Mouse (Mus musculus) liver, embryonic 12.5 days (tissue): ENCODE results near the gene Dcaf7. TPM values are rescaled to one million over a fixed set of nuclear protein-coding genes. Genes with fewer than 3 reads are reported as not detected.
"Not testable (repeated sequence)": the region's sequence is repeated elsewhere in the genome, so short reads cannot be mapped to it uniquely, and the experiment has no call there.

Experiments used
- ATAC-seq: fragments of 200-750 bp; cut with Nextera tagmentation; 2 replicates; pipeline ENCODE4 v1.8.0; 2017; ENCODE audit warnings: moderate number of reproducible peaks, mild to moderate bottlenecking, moderate library complexity
- H3K27ac ChIP-seq: fragments of 300-500 bp; sonication (generic); 2 replicates; pipeline ENCODE4 v1.5.1; 2016; ENCODE audit warnings: mild to moderate bottlenecking
- H3K27me3 ChIP-seq: fragments of 300-500 bp; sonication (generic); replicated peaks from 2 replicates; pipeline ENCODE4 v1.6.1; 2016; ENCODE audit warnings: mild to moderate bottlenecking, moderate library complexity
- H3K36me3 ChIP-seq: fragments of 300-500 bp; sonication (generic); 2 replicates; pipeline ENCODE4 v1.6.1; 2016; ENCODE audit warnings: mild to moderate bottlenecking, moderate library complexity
- H3K4me1 ChIP-seq: fragments of 300-500 bp; sonication (generic); 2 replicates; pipeline ENCODE4 v1.6.1; 2016
- H3K4me2 ChIP-seq: fragments of 300-500 bp; sonication (generic); 2 replicates; pipeline ENCODE4 v1.6.1; 2016; ENCODE audit warnings: mild to moderate bottlenecking, moderate library complexity
- H3K4me3 ChIP-seq: fragments of 300-500 bp; sonication (generic); 2 replicates; pipeline ENCODE4 v1.5.1; 2016; ENCODE audit warnings: mild to moderate bottlenecking, moderate library complexity
- H3K9ac ChIP-seq: fragments of 300-500 bp; sonication (generic); 2 replicates; pipeline ENCODE4 v1.6.1; 2016; ENCODE audit warnings: mild to moderate bottlenecking, moderate library complexity
- H3K9me3 ChIP-seq: fragments of 300-500 bp; sonication (generic); replicated peaks from 2 replicates; pipeline ENCODE4 v1.6.1; 2016; ENCODE audit warnings: mild to moderate bottlenecking, moderate library complexity
- WGBS: fragments of 180-500 bp; shearing (Covaris S2); methylation state at CpG from one replicate; pipeline ENCODE4 v1.1.7; 2016; ENCODE audit not compliant: insufficient replicate concordance; 5-methylcytosine and 5-hydroxymethylcytosine counted together
- polyA plus RNA-seq: library from polyadenylated mRNA; unstranded; fragments of >200 nt; fragmentation: Nextera tagmentation; extraction: Ambion mirVana; gene quantifications from 2 replicates; pipeline ENCODE4 v1.2.1, GENCODE M21; 2016

Gene Dcaf7
- polyA plus RNA-seq, 1 experiment from 2014 or later = 41.5 TPM

DNA sequence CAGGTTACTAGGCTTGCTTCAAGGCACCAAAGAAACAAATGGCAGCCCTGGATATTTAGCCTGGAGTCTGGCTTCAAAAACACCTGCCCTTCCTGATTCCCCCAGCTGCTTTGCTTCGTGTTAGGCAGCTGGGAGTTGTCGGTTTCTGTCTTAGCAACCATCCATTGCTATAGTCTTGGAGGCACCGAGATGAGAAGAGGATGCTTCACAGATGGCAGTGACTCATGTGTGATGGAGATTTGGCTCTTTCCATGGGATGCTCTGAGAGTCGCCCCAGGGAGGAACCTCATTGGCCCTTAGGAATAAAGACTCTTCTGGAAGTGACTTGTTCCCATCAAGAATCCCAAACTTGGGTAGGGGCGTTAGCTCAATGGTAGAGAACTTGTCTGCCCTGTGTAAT is 20.2 kb upstream of the Dcaf7 start:
- H3K9me3 ChIP-seq = no peaks in the 10 kb centered on the region
- H3K27me3 ChIP-seq = peaks cover 96% of the 10 kb centered on the region
- no peak overlapping the region for H3K9ac ChIP-seq
- ATAC-seq = no peak
- H3K4me3 ChIP-seq = no peak overlapping the region
- no peak overlapping the region for H3K4me2 ChIP-seq
- peaks cover 3% of the 10 kb centered on the region; the same call in 1 of the 2 replicates for H3K4me1 ChIP-seq
- WGBS = 60% methylated on average over 5 of the region's 5 CpGs
- H3K27ac ChIP-seq = no peak overlapping the region
- no peaks in the 10 kb centered on the region for H3K36me3 ChIP-seq

DNA sequence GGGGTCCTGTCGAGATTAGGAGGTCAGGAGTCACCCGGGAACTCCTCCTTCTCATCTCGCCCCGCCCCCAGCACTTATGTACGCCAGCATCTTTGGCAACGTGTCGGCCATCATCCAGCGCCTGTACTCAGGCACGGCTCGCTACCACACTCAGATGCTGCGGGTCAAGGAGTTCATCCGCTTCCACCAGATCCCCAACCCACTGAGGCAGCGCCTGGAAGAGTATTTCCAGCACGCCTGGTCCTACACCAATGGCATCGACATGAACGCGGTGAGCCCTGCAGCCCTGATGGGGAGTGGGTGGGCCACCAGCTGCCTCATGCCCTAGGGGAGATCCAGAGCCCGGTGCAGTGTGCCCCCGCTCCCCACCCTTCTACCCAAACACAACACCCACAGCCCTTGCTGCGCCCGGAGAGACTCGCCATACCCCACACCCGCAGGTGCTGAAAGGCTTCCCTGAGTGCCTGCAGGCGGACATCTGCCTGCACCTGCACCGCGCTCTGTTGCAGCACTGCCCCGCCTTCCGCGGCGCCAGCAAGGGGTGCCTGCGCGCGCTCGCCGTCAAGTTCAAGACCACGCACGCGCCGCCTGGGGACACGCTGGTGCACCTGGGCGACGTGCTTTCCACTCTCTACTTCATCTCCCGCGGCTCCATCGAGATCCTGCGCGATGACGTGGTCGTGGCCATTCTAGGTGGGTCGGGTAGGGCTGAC is 16.5 kb upstream of the Dcaf7 start:
- H3K9ac ChIP-seq = no peak overlapping the region
- 3% methylated on average over 50 of the region's 50 CpGs for WGBS
- peak overlapping the region; percentile 24 for H3K4me2 ChIP-seq
- ATAC-seq = no peak
- no peak overlapping the region for H3K4me3 ChIP-seq
- H3K4me1 ChIP-seq = peaks cover 3% of the 10 kb centered on the region; the same call in 1 of the 2 replicates
- no peak overlapping the region for H3K27ac ChIP-seq
- no peaks in the 10 kb centered on the region for H3K9me3 ChIP-seq
- peaks cover 96% of the 10 kb centered on the region for H3K27me3 ChIP-seq
- no peaks in the 10 kb centered on the region for H3K36me3 ChIP-seq

DNA sequence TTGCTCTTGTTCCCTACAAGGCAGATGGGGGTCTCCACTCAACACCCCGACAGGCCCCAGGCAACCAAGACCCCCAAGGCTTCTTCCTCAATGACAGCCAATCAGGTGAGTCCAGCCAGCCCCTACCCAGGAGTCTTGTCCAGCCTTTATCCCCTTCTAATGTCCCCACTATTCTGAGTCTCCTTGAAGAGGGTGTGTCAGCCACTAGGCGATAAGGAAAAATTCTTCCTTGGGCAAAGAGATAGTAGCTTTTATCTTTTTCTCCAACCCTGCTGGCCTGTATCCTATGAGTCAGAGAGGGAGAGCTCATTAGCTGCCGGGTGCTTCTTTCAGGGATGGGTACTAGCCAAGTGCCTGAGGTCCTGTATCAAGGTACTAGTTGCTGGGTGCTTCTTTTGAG is 10.9 kb upstream of the Dcaf7 start:
- H3K4me1 ChIP-seq = peaks cover 20% of the 10 kb centered on the region
- H3K9ac ChIP-seq = no peak overlapping the region
- H3K27ac ChIP-seq = no peak overlapping the region
- H3K4me2 ChIP-seq = no peak overlapping the region
- peaks cover 13% of the 10 kb centered on the region for H3K36me3 ChIP-seq
- H3K27me3 ChIP-seq = peaks cover 48% of the 10 kb centered on the region
- H3K4me3 ChIP-seq = no peak overlapping the region
- WGBS = 26% methylated on average over 3 of the region's 3 CpGs
- peak; percentile 69 for ATAC-seq
- H3K9me3 ChIP-seq = no peaks in the 10 kb centered on the region

DNA sequence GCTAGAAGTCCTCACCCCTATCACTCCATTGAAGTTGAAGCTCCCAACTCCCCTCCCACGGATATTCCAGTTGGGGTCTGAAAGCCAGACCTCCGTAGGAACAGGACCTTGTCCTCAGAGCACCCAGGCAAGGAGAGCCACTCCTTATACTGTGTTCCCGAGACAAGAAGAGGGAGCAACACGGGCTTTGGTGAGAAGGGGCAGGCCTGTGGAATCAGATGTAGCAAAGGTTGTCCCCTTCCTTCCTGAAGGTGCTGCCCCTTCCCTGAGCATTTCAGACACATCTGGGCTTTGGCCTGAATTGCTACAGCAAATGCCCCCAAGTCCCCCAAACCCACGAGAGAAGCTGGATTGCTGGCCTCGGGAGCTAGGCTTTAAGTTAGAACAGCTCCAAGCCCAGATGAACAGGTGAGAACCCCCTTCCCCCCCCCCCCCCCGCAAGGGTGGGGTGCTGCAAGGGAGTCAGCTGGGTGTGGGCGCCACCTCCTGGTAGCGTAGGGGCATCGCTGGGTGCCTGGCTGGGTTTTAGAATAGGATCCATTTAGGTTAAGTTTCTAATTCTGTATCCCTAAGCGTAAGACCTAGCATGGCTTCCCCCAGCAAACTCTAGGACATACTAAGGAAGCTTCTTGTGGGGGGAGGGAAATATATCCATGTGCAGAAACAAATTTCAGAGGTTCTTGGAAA is 10.1 kb upstream of the Dcaf7 start:
- H3K9me3 ChIP-seq = no peaks in the 10 kb centered on the region
- no peak overlapping the region for H3K27ac ChIP-seq
- H3K36me3 ChIP-seq = peaks cover 13% of the 10 kb centered on the region
- 31% methylated on average over 11 of the region's 11 CpGs for WGBS
- peak overlapping the region; percentile 15; the same call in 1 of the 2 replicates for H3K4me2 ChIP-seq
- H3K4me1 ChIP-seq = peaks cover 20% of the 10 kb centered on the region
- H3K4me3 ChIP-seq = no peak overlapping the region
- ATAC-seq = 0 out of 2 replicates have a peak, but pooled peaks have one; percentile 35
- H3K27me3 ChIP-seq = peaks cover 39% of the 10 kb centered on the region
- H3K9ac ChIP-seq = no peak overlapping the region

DNA sequence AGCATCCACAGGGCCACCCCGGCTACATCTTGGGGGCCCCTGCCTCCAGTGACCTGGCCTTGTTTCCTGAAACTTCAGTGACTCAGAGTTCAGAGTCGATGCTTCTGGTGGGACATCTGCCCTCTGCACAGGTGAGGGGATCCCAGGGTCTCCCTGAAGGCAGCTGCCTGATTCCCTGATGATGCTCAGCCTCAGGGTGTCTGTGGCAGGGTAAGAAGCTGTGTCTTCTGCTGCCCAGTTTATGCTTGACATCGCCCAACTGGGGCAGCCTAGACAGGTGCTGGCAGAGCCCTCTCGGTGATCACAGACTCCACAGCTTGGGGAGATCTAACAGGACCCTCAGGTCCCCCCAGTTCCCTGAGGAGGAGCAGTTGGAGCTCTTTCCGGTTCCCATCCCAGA is 9.1 kb upstream of the Dcaf7 start:
- H3K9me3 ChIP-seq = no peaks in the 10 kb centered on the region
- H3K4me3 ChIP-seq = no peak overlapping the region
- 83% methylated on average over 5 of the region's 5 CpGs for WGBS
- peaks cover 13% of the 10 kb centered on the region for H3K36me3 ChIP-seq
- no peak overlapping the region for H3K4me2 ChIP-seq
- peak; percentile 35; the same call in 1 of the 2 replicates for ATAC-seq
- H3K4me1 ChIP-seq = peaks cover 20% of the 10 kb centered on the region
- peaks cover 29% of the 10 kb centered on the region for H3K27me3 ChIP-seq
- no peak overlapping the region for H3K27ac ChIP-seq
- H3K9ac ChIP-seq = no peak overlapping the region

DNA sequence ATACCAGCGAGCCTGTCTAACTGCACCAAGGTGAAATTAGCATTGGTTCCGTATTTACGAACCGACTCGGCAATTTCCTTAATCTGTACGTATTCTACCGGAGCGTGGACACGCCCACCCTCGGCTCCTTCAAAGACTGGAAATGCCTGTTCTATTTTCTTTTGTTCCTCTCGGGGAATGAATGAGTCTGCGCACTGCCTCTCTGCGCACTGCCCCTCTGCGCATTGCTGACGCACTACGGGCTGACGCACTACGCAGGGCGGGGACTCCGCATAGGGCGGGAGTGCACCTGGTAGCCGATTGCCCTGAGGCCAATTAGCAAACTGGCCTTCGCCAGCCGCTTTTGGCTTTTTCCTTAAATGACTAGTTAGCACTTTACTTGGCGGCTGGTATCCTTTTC is 4.6 kb upstream of the Dcaf7 start:
- WGBS = 47% methylated on average over 12 of the region's 25 CpGs
- peak overlapping the region; percentile 62 for H3K4me3 ChIP-seq
- peak overlapping the region; percentile 61; the same call in 1 of the 2 replicates for H3K9ac ChIP-seq
- H3K4me1 ChIP-seq = peaks cover 30% of the 10 kb centered on the region
- peak overlapping the region; percentile 58; the same call in 1 of the 2 replicates for H3K27ac ChIP-seq
- H3K9me3 ChIP-seq, H3K27me3 ChIP-seq, ATAC-seq: not testable (repeated sequence)
- peaks cover 10% of the 10 kb centered on the region for H3K36me3 ChIP-seq
- H3K4me2 ChIP-seq = peak overlapping the region; percentile 57

DNA sequence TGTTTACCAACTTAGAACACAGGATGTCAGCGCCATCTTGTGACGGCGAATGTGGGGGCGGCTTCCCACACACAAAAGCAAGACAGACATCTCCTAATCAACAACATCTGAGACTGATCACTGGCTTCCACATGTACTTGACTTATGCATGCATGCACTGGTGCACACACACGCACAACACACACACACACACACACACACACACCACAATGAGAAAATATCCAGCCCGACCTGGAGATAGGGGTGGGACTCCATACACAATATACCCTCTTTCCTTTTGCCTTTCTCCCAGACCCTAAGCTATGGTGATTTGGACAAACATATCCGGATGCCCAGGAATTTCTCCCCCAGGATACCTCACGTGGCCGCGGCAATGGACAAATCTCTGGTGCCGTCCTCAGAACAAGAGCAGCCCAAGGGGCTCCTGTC is 3.2 kb upstream of the Dcaf7 start:
- ATAC-seq = peak; percentile 22; the same call in 1 of the 2 replicates
- 34% methylated on average over 11 of the region's 11 CpGs for WGBS
- H3K36me3 ChIP-seq = no peaks in the 10 kb centered on the region
- H3K27ac ChIP-seq = peak overlapping the region; percentile 88
- no peaks in the 10 kb centered on the region for H3K9me3 ChIP-seq
- peaks cover 38% of the 10 kb centered on the region for H3K4me1 ChIP-seq
- no peaks in the 10 kb centered on the region for H3K27me3 ChIP-seq
- H3K4me2 ChIP-seq = peak overlapping the region; percentile 68
- H3K4me3 ChIP-seq = peak overlapping the region; percentile 47
- H3K9ac ChIP-seq = peak overlapping the region; percentile 72

DNA sequence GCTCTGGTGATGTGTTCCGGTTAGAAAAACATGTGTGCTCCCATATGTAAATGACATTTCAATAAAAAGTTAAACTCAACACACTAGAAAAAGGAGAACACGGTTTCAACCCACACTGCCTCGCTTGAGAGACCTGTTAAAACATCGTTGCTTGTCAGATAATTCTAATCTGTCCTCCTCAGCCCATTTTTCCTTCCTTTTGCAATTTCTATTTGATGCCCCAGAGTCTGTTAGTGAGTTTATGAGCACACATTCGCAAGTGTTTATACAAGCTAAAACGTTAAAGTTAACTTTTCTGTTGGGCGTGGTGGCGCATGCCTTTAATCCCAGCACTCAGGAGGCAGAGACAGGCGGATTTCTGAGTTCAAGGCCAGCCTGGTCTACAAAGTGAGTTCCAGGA is 1.7 kb upstream of the Dcaf7 start:
- no peak overlapping the region for H3K4me3 ChIP-seq
- H3K4me2 ChIP-seq = no peak overlapping the region
- H3K9me3 ChIP-seq = no peaks in the 10 kb centered on the region
- H3K27me3 ChIP-seq = no peaks in the 10 kb centered on the region
- WGBS = 45% methylated on average over 9 of the region's 9 CpGs
- ATAC-seq = no peak
- peaks cover 50% of the 10 kb centered on the region for H3K4me1 ChIP-seq
- H3K27ac ChIP-seq = peak overlapping the region; percentile 88
- H3K9ac ChIP-seq = no peak overlapping the region; the same call in 1 of the 2 replicates
- H3K36me3 ChIP-seq = no peaks in the 10 kb centered on the region

DNA sequence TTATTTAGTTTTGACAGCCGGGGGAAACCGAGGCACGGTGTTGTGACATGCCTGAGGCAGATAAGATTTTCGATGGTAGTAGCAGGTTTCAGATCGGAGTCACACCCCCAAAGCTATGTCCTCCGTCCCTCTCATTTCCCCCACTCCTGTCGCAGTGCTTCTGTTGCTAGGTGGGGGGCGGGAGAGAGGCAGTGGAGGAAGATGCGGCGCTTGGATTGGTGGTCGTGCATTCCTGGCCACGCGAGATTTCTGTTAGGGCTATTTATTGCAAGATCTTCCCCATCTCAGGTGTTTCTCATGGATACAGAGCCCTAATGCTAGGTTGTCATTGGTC is 713 bp downstream of the Dcaf7 start:
- peaks cover 55% of the 10 kb centered on the region for H3K4me1 ChIP-seq
- no peaks in the 10 kb centered on the region for H3K9me3 ChIP-seq
- H3K36me3 ChIP-seq = no peaks in the 10 kb centered on the region; the same call in 1 of the 2 replicates
- ATAC-seq = no peak
- H3K4me3 ChIP-seq = peak overlapping the region; percentile 99
- H3K27me3 ChIP-seq = no peaks in the 10 kb centered on the region
- H3K9ac ChIP-seq = peak overlapping the region; percentile 92
- peak overlapping the region; percentile 91 for H3K4me2 ChIP-seq
- WGBS = under 1% methylated on average over 13 of the region's 13 CpGs
- H3K27ac ChIP-seq = peak overlapping the region; percentile 90

DNA sequence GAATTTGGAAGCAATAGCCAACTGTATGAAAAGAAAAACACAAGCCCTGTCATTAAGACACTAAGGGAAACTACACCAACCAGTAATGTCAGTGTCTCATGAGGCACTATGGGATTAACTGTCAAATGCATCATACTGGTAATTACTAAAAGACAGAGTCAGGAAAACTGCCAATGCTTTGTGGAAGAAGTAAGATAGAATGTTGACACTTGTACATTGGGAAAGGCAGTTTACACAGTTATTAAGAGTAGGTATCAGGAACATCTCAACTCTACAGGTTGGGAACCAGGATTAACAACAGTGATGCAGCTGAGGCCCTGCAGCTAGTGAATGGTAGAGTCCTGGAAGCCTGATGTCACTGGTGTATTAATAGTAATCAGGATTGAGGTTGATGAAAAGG is 7.7 kb downstream of the Dcaf7 start:
- Histone ChIP-seq H3K27me3 (no peaks in the 10 kb centered on the region), H3K9ac (no peak overlapping the region), H3K4me1 (peaks cover 44% of the 10 kb centered on the region), H3K9me3 (no peaks in the 10 kb centered on the region), H3K36me3 (peaks cover 31% of the 10 kb centered on the region), H3K4me3 (no peak overlapping the region), H3K27ac (no peak overlapping the region), H3K4me2 (no peak overlapping the region)
- ATAC-seq = no peak

DNA sequence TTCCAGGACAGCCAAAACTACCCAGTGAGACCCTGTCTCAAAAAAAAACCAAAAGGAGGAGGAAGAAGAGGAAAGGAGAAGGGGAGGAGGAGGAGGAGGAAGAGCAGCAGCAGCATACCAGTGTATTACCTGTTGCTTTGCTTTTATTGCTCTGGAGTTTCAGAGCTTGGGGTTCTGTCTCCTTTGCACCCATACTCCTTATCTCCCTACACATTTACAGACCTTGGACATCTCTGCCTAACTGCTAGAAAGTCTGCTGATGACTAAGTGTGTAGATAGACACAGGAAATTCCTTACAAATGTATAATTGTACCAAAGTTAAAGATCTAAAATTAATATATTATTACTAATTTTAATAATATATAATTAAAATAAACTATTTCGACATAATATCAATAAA is 8.6 kb downstream of the Dcaf7 start:
- Histone ChIP-seq H3K4me3 (no peak overlapping the region), H3K27ac (no peak overlapping the region), H3K27me3 (no peaks in the 10 kb centered on the region), H3K36me3 (peaks cover 40% of the 10 kb centered on the region), H3K4me1 (peaks cover 39% of the 10 kb centered on the region), H3K9ac (no peak overlapping the region), H3K4me2 (no peak overlapping the region), H3K9me3 (no peaks in the 10 kb centered on the region)
- no peak for ATAC-seq
- 76% methylated on average over 1 of the region's 1 CpGs for WGBS

DNA sequence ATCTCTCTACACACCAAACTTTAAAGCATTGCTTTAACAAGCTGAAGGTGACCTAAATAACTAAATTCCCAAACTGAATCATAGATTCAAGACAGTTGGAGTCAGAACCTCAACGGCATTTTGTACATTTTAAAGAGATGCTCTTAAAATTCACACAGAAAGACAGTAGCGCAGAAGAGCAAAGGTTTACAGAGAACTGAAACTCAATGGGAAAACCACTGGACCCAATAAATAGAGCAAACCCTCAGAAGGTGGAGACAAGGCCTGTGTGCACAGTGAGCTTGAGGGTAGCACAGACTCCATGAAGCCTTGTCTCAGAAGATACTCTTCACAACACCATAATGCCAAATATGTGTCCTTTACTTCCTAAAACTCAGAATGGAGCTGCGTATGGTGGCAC is 9.1 kb downstream of the Dcaf7 start:
- no peak for ATAC-seq
- no peaks in the 10 kb centered on the region for H3K27me3 ChIP-seq
- no peak overlapping the region for H3K4me2 ChIP-seq
- WGBS = 93% methylated on average over 3 of the region's 3 CpGs
- H3K4me3 ChIP-seq = no peak overlapping the region
- peaks cover 34% of the 10 kb centered on the region for H3K4me1 ChIP-seq
- H3K9ac ChIP-seq = no peak overlapping the region
- H3K27ac ChIP-seq = no peak overlapping the region
- peaks cover 45% of the 10 kb centered on the region for H3K36me3 ChIP-seq
- no peaks in the 10 kb centered on the region for H3K9me3 ChIP-seq
